26 mouse cellular contexts compared by ENCODE assay signal in the genomic region with DNA sequence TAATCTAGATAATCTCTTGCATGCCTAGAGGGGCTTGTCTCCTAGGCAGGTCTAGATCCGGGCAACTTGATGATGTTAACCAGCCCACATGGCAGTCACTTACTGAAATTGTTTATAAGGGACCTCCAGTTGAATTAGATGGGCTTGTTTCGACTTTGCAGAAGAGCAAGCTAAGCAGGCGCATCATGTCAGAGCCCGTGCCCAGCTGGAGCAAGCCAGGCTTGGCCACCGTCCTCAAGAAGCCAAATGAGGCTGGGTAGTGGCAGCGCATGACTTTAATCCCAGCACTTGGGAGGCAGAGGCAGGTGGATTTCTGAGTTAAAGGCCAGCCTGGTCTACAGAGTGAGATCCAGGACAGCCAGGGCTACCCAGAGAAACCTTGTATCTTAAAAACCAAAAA. TPM values are rescaled to one million over a fixed set of nuclear protein-coding genes. Genes with fewer than 3 reads are reported as not detected.
DNase-seq lines count a peak whose midpoint lies in the region; ATAC-seq and TF ChIP-seq lines count a peak whose summit lies in the region.
"Had no signal": no experiment of that assay in that cellular context is flagged by ENCODE, and none has a peak within 500 bp of the region (broad histone marks: within the 10 kb centered on the region; RNA-seq: fewer than 3 reads in every experiment).

No protein-coding gene starts in this region.

- H3K27ac ChIP-seq in liver, embryonic 11.5 days (ENCODE audit: low read depth, low read length) = no peak overlapping the region
- H3K27ac ChIP-seq in liver, embryonic 12.5 days = peak overlapping the region; percentile 93
- H3K27ac ChIP-seq in liver, embryonic 14.5 days = no peak overlapping the region
- H3K27ac ChIP-seq: forebrain, embryonic 13.5 days; hindbrain, embryonic 13.5 days; layer of hippocampus, adult 2 months; left cerebral cortex, adult 2 months; macrophage; midbrain, embryonic 13.5 days had no signal

- 85% methylated on average over 6 of the region's 6 CpGs for WGBS in liver, embryonic 11.5 days
- 78% methylated on average over 6 of the region's 6 CpGs for WGBS in liver, embryonic 12.5 days (ENCODE audit: insufficient replicate concordance)
- 85% methylated on average over 6 of the region's 6 CpGs for WGBS in liver, embryonic 14.5 days (ENCODE audit: insufficient replicate concordance)

- TF ChIP-seq EP300 in liver, embryonic 14.5 days (IDR thresholded peaks at IDR 0.05; ENCODE audit: low read depth) = no peak

- H3K9me3 ChIP-seq in liver, embryonic 11.5 days (ENCODE audit: control insufficient read depth, low read length) = no peaks in the 10 kb centered on the region
- no peaks in the 10 kb centered on the region for H3K9me3 ChIP-seq in liver, embryonic 12.5 days (replicated peaks)
- H3K9me3 ChIP-seq in liver, embryonic 14.5 days (ENCODE audit: control insufficient read depth, low read length) = no peaks in the 10 kb centered on the region; the same call in none of the 2 replicates
- H3K9me3 ChIP-seq: forebrain, embryonic 13.5 days; hindbrain, embryonic 13.5 days; midbrain, embryonic 13.5 days had no signal

- peaks cover 47% of the 10 kb centered on the region for H3K4me1 ChIP-seq in liver, embryonic 11.5 days (replicated peaks; ENCODE audit: control insufficient read depth, insufficient read depth, low read length)
- H3K4me1 ChIP-seq in liver, embryonic 12.5 days = peaks cover 75% of the 10 kb centered on the region
- H3K4me1 ChIP-seq in liver, embryonic 14.5 days (replicated peaks; ENCODE audit: control insufficient read depth in 2 of 2, insufficient read depth in 2 of 2, low read length in 1 of 2) = peaks cover 46 to 60% of the 10 kb centered on the region in 2 experiments

- H3K27me3 ChIP-seq in liver, embryonic 11.5 days (replicated peaks; ENCODE audit: control insufficient read depth, insufficient read depth, low read length) = no peaks in the 10 kb centered on the region
- H3K27me3 ChIP-seq in liver, embryonic 12.5 days (replicated peaks) = no peaks in the 10 kb centered on the region
- no peaks in the 10 kb centered on the region for H3K27me3 ChIP-seq in liver, embryonic 14.5 days (ENCODE audit: control insufficient read depth, insufficient read depth, low read length)
- H3K27me3 ChIP-seq: forebrain, embryonic 13.5 days; hindbrain, embryonic 13.5 days; limb, embryonic 12.5 days; midbrain, embryonic 13.5 days had no signal

- H3K36me3 ChIP-seq in liver, embryonic 11.5 days (ENCODE audit: control insufficient read depth, insufficient read depth, low read length) = peaks cover 20% of the 10 kb centered on the region
- peaks cover 50% of the 10 kb centered on the region for H3K36me3 ChIP-seq in liver, embryonic 12.5 days
- H3K36me3 ChIP-seq in liver, embryonic 14.5 days (replicated peaks; ENCODE audit: control insufficient read depth, insufficient read depth, low read depth) = peaks cover 35% of the 10 kb centered on the region

- peak; percentile 1 to 2 for DNase-seq in gastrocnemius, adult 8-10 months (ENCODE audit: low spot score in 2 of 2)
- no peak for DNase-seq in gastrocnemius, postnatal 10 days
- DNase-seq in liver, embryonic 11.5 days (ENCODE audit: low spot score) = peak; percentile 22
- no peak for DNase-seq in liver
- no peak for DNase-seq in liver, embryonic 14.5 days (ENCODE audit: low read depth in 3 of 3, low spot score in 3 of 3)
- no peak for DNase-seq in MN1 (ENCODE audit: low spot score)
- DNase-seq: adrenal gland, postnatal 25 days; cerebellum, adult 18-20 months; cerebellum, postnatal 36 days; heart, postnatal 36 days; kidney, adult 9 months; kidney, postnatal 36 days; lung, adult 18-20 months; thymus, adult 2 months; thymus, postnatal 4 days had no signal

- no peak overlapping the region for H3K4me3 ChIP-seq in liver, embryonic 11.5 days (ENCODE audit: low read depth, low read length)
- 0 out of 2 replicates have a peak overlapping the region, but pooled peaks have one; percentile 91 for H3K4me3 ChIP-seq in liver, embryonic 12.5 days
- H3K4me3 ChIP-seq in liver, embryonic 14.5 days (ENCODE audit: insufficient read depth in 1 of 2, low read depth in 2 of 2, low read length in 2 of 2) = no peak overlapping the region
- H3K4me3 ChIP-seq: forebrain, embryonic 13.5 days; hindbrain, embryonic 13.5 days; layer of hippocampus, adult 2 months; left cerebral cortex, adult 2 months; limb, embryonic 12.5 days; midbrain, embryonic 13.5 days had no signal

- no peak overlapping the region for H3K9ac ChIP-seq in liver, embryonic 11.5 days (ENCODE audit: low read depth, low read length)
- peak overlapping the region; percentile 97; the same call in 1 of the 2 replicates for H3K9ac ChIP-seq in liver, embryonic 12.5 days
- no peak overlapping the region for H3K9ac ChIP-seq in liver, embryonic 14.5 days (replicated peaks)
- H3K9ac ChIP-seq: forebrain, embryonic 13.5 days; hindbrain, embryonic 13.5 days; limb, embryonic 12.5 days; midbrain, embryonic 13.5 days had no signal

- no peak for ATAC-seq in liver, embryonic 11.5 days (replicated peaks; ENCODE audit: low FRiP score)
- no peak for ATAC-seq in liver, embryonic 12.5 days
- ATAC-seq in liver, embryonic 14.5 days (ENCODE audit: insufficient read depth) = no peak
- ATAC-seq: CD4-positive, CD25-positive, alpha-beta regulatory T cell, adult 4 months; forebrain, embryonic 13.5 days; intestine, embryonic 16.5 days; lung, postnatal 0 days; midbrain, embryonic 13.5 days had no signal

- no peak overlapping the region for H3K4me2 ChIP-seq in liver, embryonic 11.5 days
- peak overlapping the region; percentile 75 for H3K4me2 ChIP-seq in liver, embryonic 12.5 days
- H3K4me2 ChIP-seq in liver, embryonic 14.5 days (ENCODE audit: low read depth) = peak overlapping the region; percentile 83
- H3K4me2 ChIP-seq: forebrain, embryonic 13.5 days; hindbrain, embryonic 13.5 days; limb, embryonic 12.5 days; midbrain, embryonic 13.5 days had no signal

- TF ChIP-seq CTCF in liver, embryonic 14.5 days (IDR thresholded peaks at IDR 0.05; ENCODE audit: low read depth) = no peak

RNA-seq across cellular contexts. Expression of a gene that starts 3.0 kb away (rescaled TPM):
- 10 to 100 TPM; 17.6 to 26.4 (median 19.8) TPM for total RNA-seq in gastrocnemius, adult 8-10 months (2022)
- total RNA-seq in gastrocnemius, postnatal 10 days (2021) = 10 to 100 TPM; 14.6 to 15.9 TPM
- 15.8 and 16.2 TPM in 2 replicates for polyA plus RNA-seq in liver, embryonic 11.5 days (2014; fragmentation: Nextera tagmentation; extraction: Ambion mirVana)
- polyA plus RNA-seq in liver, embryonic 12.5 days (2016; fragmentation: Nextera tagmentation; extraction: Ambion mirVana) = 6.5 and 9.4 TPM in 2 replicates
- polyA plus RNA-seq in liver, embryonic 14.5 days (2012; rRNA removed) = 16.2 and 17.4 TPM in 2 replicates
- 8.0 and 10.3 TPM in 2 replicates for polyA plus RNA-seq in liver, embryonic 14.5 days (2014; fragmentation: Nextera tagmentation; extraction: Ambion mirVana)

Comparison
In these comparisons a context has a peak if more than half of its experiments do, and no peak if none do; other contexts are left out.
1. DNase-seq: peak in gastrocnemius, adult 8-10 months (2 of 2) and liver, embryonic 11.5 days (single experiment); none in gastrocnemius, postnatal 10 days (single experiment), liver (single experiment), liver, embryonic 14.5 days (0 of 3) and MN1 (single experiment).